Mouse (Mus musculus) right cerebral cortex, adult 18-20 months (tissue): Measurements from ENCODE around the gene Col10a1.
A peak's percentile ranks its signal among the peaks of the same experiment; 100 is the strongest.
"Not testable (repeated sequence)": the region's sequence is repeated elsewhere in the genome, so short reads cannot be mapped to it uniquely, and the experiment has no call there.

ENCODE experiments used
- DNase-seq: peaks from one replicate; pipeline ENCODE4 v3.0.0; 2022; ENCODE audit warnings: mixed read lengths

Gene Col10a1

GRCm38 (mm10) chr10:34389681-34390080, at the start of gene Col10a1:
Col10a1 (plus strand) TSS chr10:34389981.
- no peak for DNase-seq

- no peak for DNase-seq
Observed at GRCm38 (mm10) chr10:34341014-34341413, 48.8 kb upstream of the Col10a1 start.

GRCm38 (mm10) chr10:34341886-34342285, 47.9 kb upstream of the Col10a1 start:
- DNase-seq, result no peak

- no peak for DNase-seq
Observed at GRCm38 (mm10) chr10:34352166-34352565, 37.6 kb upstream of the Col10a1 start.

- DNase-seq, result no peak
Observed at GRCm38 (mm10) chr10:34358263-34358662, 31.5 kb upstream of the Col10a1 start.

- DNase-seq, result no peak
Observed at GRCm38 (mm10) chr10:34363756-34364155, 26.0 kb upstream of the Col10a1 start.

- DNase-seq, result peak; percentile 5
Observed at GRCm38 (mm10) chr10:34368138-34368537, 21.6 kb upstream of the Col10a1 start.

- no peak for DNase-seq
Observed at GRCm38 (mm10) chr10:34373332-34373731, 16.4 kb upstream of the Col10a1 start.

GRCm38 (mm10) chr10:34385636-34386035, 4.1 kb upstream of the Col10a1 start:
- DNase-seq, result no peak

- DNase-seq, result no peak
Observed at GRCm38 (mm10) chr10:34396959-34397358, 7.2 kb downstream of the Col10a1 start.

GRCm38 (mm10) chr10:34399267-34399666, 9.5 kb downstream of the Col10a1 start:
- DNase-seq, result no peak

GRCm38 (mm10) chr10:34418204-34418756, 28.5 kb downstream of the Col10a1 start, which contains the start of gene Nt5dc1:
Nt5dc1 (minus strand) TSS chr10:34418552.
- peak; percentile 91 for DNase-seq

- not testable (repeated sequence) for DNase-seq
Observed at GRCm38 (mm10) chr10:34418794-34419193, 29.0 kb downstream of the Col10a1 start.

- no peak for DNase-seq
Observed at GRCm38 (mm10) chr10:34431783-34432182, 42.0 kb downstream of the Col10a1 start.

- DNase-seq, result not testable (repeated sequence)
Observed at GRCm38 (mm10) chr10:34434191-34434590, 44.4 kb downstream of the Col10a1 start.
